Mouse (Mus musculus) limb, embryonic 14.5 days (tissue): Measurements from ENCODE around the gene Gpd1. TPM values are rescaled to one million over a fixed set of nuclear protein-coding genes. Genes with fewer than 3 reads are reported as not detected.

Experiments
- ATAC-seq: fragments of 200-750 bp; cut with Nextera tagmentation; 2 replicates; pipeline ENCODE4 v1.8.0; 2017; ENCODE audit warnings: low read depth, moderate number of reproducible peaks, moderate TSS enrichment; ENCODE audit not compliant: low FRiP score
- DNase-seq: peaks from one replicate; pipeline ENCODE4 v3.0.0-alpha.2; 2015; ENCODE audit warnings: low spot score
- H3K27ac ChIP-seq: fragments of 300-500 bp; sonication (generic); replicated peaks from 2 replicates; pipeline ENCODE4 v1.5.1; 2014; ENCODE audit warnings: low read depth, mild to moderate bottlenecking, low read length, moderate library complexity, mixed read lengths
- H3K27me3 ChIP-seq: fragments of 300-500 bp; sonication (generic); 2 replicates; pipeline ENCODE4 v1.6.1; 2014; ENCODE audit warnings: low read length, mixed read lengths; ENCODE audit not compliant: control insufficient read depth, insufficient read depth
- H3K36me3 ChIP-seq: fragments of 300-500 bp; sonication (generic); 2 replicates; pipeline ENCODE4 v1.6.1; 2014; ENCODE audit warnings: mild to moderate bottlenecking, low read length, moderate library complexity, mixed read lengths; ENCODE audit not compliant: control insufficient read depth, insufficient read depth
- H3K4me1 ChIP-seq: fragments of 300-500 bp; sonication (generic); 2 replicates; pipeline ENCODE4 v1.6.1; 2014; ENCODE audit warnings: antibody characterized with exemption, low read length, mixed read lengths; ENCODE audit not compliant: control insufficient read depth, insufficient read depth
- H3K4me2 ChIP-seq: fragments of 300-500 bp; sonication (generic); replicated peaks from 2 replicates; pipeline ENCODE4 v1.6.1; 2014; ENCODE audit warnings: low read depth, mild to moderate bottlenecking, low read length, moderate library complexity; ENCODE audit not compliant: severe bottlenecking
- H3K4me3 ChIP-seq: fragments of 300-500 bp; sonication (generic); replicated peaks from 2 replicates; pipeline ENCODE4 v1.5.1; 2014; ENCODE audit warnings: low read length
- H3K9ac ChIP-seq: fragments of 300-500 bp; sonication (generic); 2 replicates; pipeline ENCODE4 v1.6.1; 2014; ENCODE audit warnings: mild to moderate bottlenecking, low read depth, low read length, moderate library complexity; ENCODE audit not compliant: severe bottlenecking
- H3K9me3 ChIP-seq: fragments of 300-500 bp; sonication (generic); 2 replicates; pipeline ENCODE4 v1.6.1; 2016; ENCODE audit warnings: low read length; ENCODE audit not compliant: control insufficient read depth
- POLR2A ChIP-seq: fragments of 200-500 bp; IDR thresholded peaks from 2 replicates; pipeline ENCODE4 v1.8.0; 2012; ENCODE audit warnings: inconsistent platforms, mild to moderate bottlenecking, moderate library complexity, borderline replicate concordance; ENCODE audit not compliant: insufficient read depth, insufficient read length; ENCODE audit errors: extremely low read depth
- WGBS: fragments of 180-500 bp; shearing (Covaris S2); extraction: QIAGEN DNeasy Blood & Tissue Kit; methylation state at CpG from one replicate; pipeline ENCODE4 v1.1.7; 2014; 5-methylcytosine and 5-hydroxymethylcytosine counted together
- polyA plus RNA-seq, 2 experiments: library from polyadenylated mRNA; depleted of rRNA in 1 of 2; stranded (reverse) in 1 of 2; unstranded in 1 of 2; fragments of >200 nt; fragmentation: Nextera tagmentation in 1 of 2; extraction: Ambion mirVana in 1 of 2; gene quantifications; 2 replicates each; pipeline versions ENCODE4 v1.2.1 to v1.2.3; 2012 to 2014

The Gpd1 gene
- polyA plus RNA-seq, 2 experiments, result 0.22 to 1.4 TPM

- WGBS, result 84% methylated on average over 5 of the region's 5 CpGs
- no peak overlapping the region for H3K27ac ChIP-seq
- H3K36me3 ChIP-seq, result peaks cover 31% of the 10 kb centered on the region
- ATAC-seq, result no peak
- H3K4me3 ChIP-seq, result no peak overlapping the region
- no peak overlapping the region for H3K9ac ChIP-seq
- peaks cover 13% of the 10 kb centered on the region for H3K4me1 ChIP-seq
- H3K9me3 ChIP-seq, result no peaks in the 10 kb centered on the region
- no peaks in the 10 kb centered on the region for H3K27me3 ChIP-seq
- no peak overlapping the region for H3K4me2 ChIP-seq
- TF ChIP-seq POLR2A, result no peak
- DNase-seq, result no peak
These were observed 10.9 kb downstream of the Gpd1 start for GRCm38 (mm10) chr15:99728211-99728610.

DNA sequence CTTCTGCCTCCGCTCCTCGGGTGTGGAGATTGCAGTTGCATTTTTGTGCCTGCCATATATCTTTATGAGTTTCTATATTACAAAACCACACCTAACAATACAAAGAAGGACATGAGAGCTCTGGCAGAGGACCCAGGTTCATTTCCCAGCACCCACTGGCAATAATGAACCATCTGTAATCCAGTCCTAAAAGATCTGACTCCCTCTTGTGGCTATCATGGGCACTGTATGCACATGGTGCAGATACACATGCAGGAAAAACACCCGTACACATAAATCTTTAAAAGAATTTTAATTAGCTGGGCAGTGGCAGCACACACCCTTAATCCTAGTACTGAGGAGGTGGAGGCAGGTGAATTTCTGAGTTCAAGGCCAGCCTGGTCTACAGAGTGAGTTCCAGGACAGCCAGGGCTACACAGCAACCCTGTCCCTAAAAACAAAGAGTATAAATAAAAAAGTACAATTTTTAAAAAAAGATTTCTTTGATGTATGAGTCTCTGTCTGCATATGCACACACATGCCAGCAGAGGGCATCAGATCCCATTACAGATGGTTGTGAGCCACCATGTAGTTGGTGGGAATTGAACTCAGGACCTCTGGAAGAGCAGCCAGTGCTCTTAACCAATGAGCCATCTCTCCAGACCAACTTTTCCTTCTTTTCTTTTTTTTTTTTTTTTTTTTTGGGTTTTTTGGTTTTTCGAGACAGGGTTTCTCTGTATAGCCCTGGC lies 11.9 kb downstream of the Gpd1 start:
- ATAC-seq, result no peak
- Histone ChIP-seq H3K9ac (no peak overlapping the region), H3K27ac (no peak overlapping the region), H3K36me3 (peaks cover 34% of the 10 kb centered on the region), H3K4me3 (no peak overlapping the region), H3K27me3 (no peaks in the 10 kb centered on the region), H3K9me3 (no peaks in the 10 kb centered on the region), H3K4me2 (no peak overlapping the region), H3K4me1 (peaks cover 7% of the 10 kb centered on the region; the same call in 1 of the 2 replicates)
- TF ChIP-seq POLR2A, result no peak
- DNase-seq, result no peak
- WGBS, result 96% methylated on average over 3 of the region's 4 CpGs

DNA sequence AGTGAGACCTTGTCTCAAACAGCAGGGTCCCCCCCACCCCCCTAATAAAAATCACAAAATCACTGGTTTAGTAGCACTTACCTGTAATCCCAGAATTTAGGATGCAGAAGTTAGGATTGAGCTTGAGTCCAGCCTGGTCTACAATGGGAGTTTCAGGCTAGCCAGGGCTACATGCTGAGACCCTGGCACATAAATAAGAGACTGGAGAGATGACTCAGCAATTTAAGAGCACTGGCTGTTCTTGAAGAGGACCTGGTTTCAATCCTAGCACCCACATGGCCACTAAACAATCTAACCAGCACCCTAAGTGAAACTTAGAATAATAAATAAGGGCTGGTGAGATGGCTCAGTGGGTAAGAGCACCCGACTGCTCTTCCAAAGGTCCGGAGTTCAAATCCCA lies 13.9 kb downstream of the Gpd1 start:
- H3K4me2 ChIP-seq, result no peak overlapping the region
- H3K4me3 ChIP-seq, result no peak overlapping the region
- 95% methylated on average over 2 of the region's 2 CpGs for WGBS
- H3K36me3 ChIP-seq, result peaks cover 52% of the 10 kb centered on the region
- H3K27ac ChIP-seq, result no peak overlapping the region
- no peaks in the 10 kb centered on the region for H3K27me3 ChIP-seq
- H3K4me1 ChIP-seq, result no peaks in the 10 kb centered on the region
- no peaks in the 10 kb centered on the region for H3K9me3 ChIP-seq
- no peak for TF ChIP-seq POLR2A
- H3K9ac ChIP-seq, result no peak overlapping the region
- no peak for ATAC-seq
- no peak for DNase-seq

DNA sequence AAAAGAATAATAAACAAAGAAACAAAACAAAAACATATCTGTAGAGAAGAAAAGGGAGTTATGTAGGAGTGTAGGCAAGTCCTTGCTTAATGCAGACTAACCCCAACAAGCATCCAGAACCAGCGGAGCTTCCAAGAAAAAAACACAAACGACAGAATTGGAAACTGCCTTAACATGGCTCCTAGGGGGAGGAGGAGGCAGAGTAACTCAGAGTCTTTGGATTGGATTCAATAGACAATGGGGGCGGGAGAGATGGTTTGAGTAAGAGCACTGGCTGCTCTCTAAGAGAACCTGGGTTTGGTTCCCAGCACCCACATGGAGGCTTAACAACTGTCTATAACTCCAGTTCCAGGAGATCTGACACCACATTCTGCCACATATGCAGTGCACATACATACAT lies 14.4 kb downstream of the Gpd1 start:
- WGBS, result 95% methylated on average over 3 of the region's 3 CpGs
- ATAC-seq, result no peak
- H3K27ac ChIP-seq, result no peak overlapping the region
- H3K9ac ChIP-seq, result no peak overlapping the region
- peaks cover 57% of the 10 kb centered on the region for H3K36me3 ChIP-seq
- H3K9me3 ChIP-seq, result no peaks in the 10 kb centered on the region
- DNase-seq, result no peak
- no peak overlapping the region for H3K4me2 ChIP-seq
- H3K27me3 ChIP-seq, result no peaks in the 10 kb centered on the region
- H3K4me3 ChIP-seq, result no peak overlapping the region
- H3K4me1 ChIP-seq, result no peaks in the 10 kb centered on the region
- no peak for TF ChIP-seq POLR2A

GRCm38 (mm10) chr15:99733186-99733585 lies 15.9 kb downstream of the Gpd1 start:
- Histone ChIP-seq H3K27ac (no peak overlapping the region), H3K4me1 (no peaks in the 10 kb centered on the region), H3K4me2 (no peak overlapping the region), H3K9me3 (no peaks in the 10 kb centered on the region), H3K27me3 (no peaks in the 10 kb centered on the region), H3K9ac (no peak overlapping the region), H3K4me3 (no peak overlapping the region), H3K36me3 (peaks cover 62% of the 10 kb centered on the region)
- ATAC-seq (no peak), DNase-seq (no peak)
- WGBS, result 90% methylated on average over 5 of the region's 5 CpGs
- TF ChIP-seq POLR2A, result no peak
